Mouse (Mus musculus) testis, adult 2 months (tissue): ENCODE measurements around the gene Spire2. TPM values are rescaled to one million over a fixed set of nuclear protein-coding genes. Genes with fewer than 3 reads are reported as not detected.

Source experiments
- H3K27ac ChIP-seq: fragments of 200-500 bp; 2 replicates; pipeline ENCODE4 v1.5.1; 2012; ENCODE audit warnings: low read depth, low read length; ENCODE audit not compliant: control insufficient read depth, insufficient read depth
- H3K27me3 ChIP-seq: fragments of 200-500 bp; 2 replicates; pipeline ENCODE4 v1.6.1; 2012; ENCODE audit warnings: mild to moderate bottlenecking, low read length, moderate library complexity; ENCODE audit not compliant: control insufficient read depth, insufficient read depth
- H3K36me3 ChIP-seq: fragments of 200-500 bp; 2 replicates; pipeline ENCODE4 v1.6.1; 2012; ENCODE audit warnings: mild to moderate bottlenecking, low read length; ENCODE audit not compliant: control insufficient read depth, insufficient read depth
- H3K4me1 ChIP-seq: fragments of 200-500 bp; 2 replicates; pipeline ENCODE4 v1.6.1; 2012; ENCODE audit warnings: low read length; ENCODE audit not compliant: control insufficient read depth, insufficient read depth
- H3K4me3 ChIP-seq: fragments of 200-500 bp; 2 replicates; pipeline ENCODE4 v1.5.1; 2012; ENCODE audit warnings: low read depth, mild to moderate bottlenecking, low read length, moderate library complexity, mixed read lengths; ENCODE audit not compliant: control insufficient read depth
- CTCF ChIP-seq: fragments of 200-500 bp; IDR thresholded peaks from 2 replicates; pipeline ENCODE4 v1.5.1; 2012; ENCODE audit warnings: low read depth, mild to moderate bottlenecking, inconsistent platforms, low read length, moderate library complexity; ENCODE audit not compliant: control insufficient read depth, insufficient read depth, insufficient replicate concordance
- POLR2A ChIP-seq: fragments of 200-500 bp; IDR thresholded peaks from 2 replicates; pipeline ENCODE4 v1.6.1; 2012; ENCODE audit warnings: low read depth, mild to moderate bottlenecking, inconsistent platforms, low read length, moderate library complexity; ENCODE audit not compliant: control insufficient read depth
- polyA plus RNA-seq: library from polyadenylated mRNA; depleted of rRNA; stranded (reverse); fragments of >200 nt; gene quantifications from 2 replicates; pipeline ENCODE4 v1.2.3, GENCODE M21; 2012

Spire2 gene
- polyA plus RNA-seq, 1 experiment: 26.0 TPM

DNA sequence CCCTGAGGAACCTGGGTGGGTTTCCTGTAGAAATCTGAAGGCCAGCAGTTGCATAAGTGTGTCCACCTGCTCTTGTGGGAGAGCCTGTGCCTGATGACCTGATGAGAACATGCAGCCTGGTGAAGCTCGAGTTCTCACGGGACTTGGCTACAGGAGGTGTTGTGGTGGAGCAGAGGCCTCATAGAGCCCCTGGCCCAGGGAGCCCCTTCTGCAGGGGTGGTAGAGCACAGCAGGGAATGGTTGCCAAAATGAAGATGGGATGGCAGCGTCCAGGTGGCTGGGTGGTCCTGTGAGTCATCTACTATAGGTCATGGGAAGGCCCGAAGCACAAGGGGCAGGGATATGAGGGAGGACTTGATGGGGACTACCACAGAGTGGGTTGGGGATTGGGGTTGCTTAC, 49.2 kb downstream of the Spire2 start:
- no peaks in the 10 kb centered on the region for H3K36me3 ChIP-seq
- H3K27me3 ChIP-seq: no peaks in the 10 kb centered on the region
- H3K4me1 ChIP-seq: no peaks in the 10 kb centered on the region
- no peak overlapping the region for H3K4me3 ChIP-seq
- no peak overlapping the region for H3K27ac ChIP-seq
- TF ChIP-seq POLR2A: no peak
- TF ChIP-seq CTCF: no peak

DNA sequence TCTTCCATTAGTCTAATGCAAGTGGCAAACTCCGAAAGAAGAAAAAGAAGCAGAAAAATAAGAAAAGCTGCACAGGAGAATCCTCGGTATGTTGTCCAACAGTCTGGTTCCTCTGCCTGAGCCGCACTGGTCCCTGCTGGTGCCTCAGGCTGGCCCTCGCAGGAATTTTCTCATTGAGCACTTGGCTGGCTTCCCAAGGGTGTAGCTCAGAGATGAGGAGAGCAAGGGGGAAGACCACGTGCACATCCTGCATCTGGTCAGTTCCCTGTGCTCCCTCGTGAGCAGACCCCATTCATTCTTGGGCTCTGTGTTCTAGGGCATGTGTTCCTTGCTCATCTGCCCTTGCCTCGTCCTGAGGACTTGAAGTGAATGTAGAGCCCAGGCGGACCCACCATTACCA, 50.0 kb downstream of the Spire2 start:
- TF ChIP-seq CTCF: no peak
- no peak for TF ChIP-seq POLR2A
- Histone ChIP-seq H3K27ac (no peak overlapping the region), H3K36me3 (no peaks in the 10 kb centered on the region), H3K4me3 (no peak overlapping the region), H3K27me3 (no peaks in the 10 kb centered on the region), H3K4me1 (no peaks in the 10 kb centered on the region)

DNA sequence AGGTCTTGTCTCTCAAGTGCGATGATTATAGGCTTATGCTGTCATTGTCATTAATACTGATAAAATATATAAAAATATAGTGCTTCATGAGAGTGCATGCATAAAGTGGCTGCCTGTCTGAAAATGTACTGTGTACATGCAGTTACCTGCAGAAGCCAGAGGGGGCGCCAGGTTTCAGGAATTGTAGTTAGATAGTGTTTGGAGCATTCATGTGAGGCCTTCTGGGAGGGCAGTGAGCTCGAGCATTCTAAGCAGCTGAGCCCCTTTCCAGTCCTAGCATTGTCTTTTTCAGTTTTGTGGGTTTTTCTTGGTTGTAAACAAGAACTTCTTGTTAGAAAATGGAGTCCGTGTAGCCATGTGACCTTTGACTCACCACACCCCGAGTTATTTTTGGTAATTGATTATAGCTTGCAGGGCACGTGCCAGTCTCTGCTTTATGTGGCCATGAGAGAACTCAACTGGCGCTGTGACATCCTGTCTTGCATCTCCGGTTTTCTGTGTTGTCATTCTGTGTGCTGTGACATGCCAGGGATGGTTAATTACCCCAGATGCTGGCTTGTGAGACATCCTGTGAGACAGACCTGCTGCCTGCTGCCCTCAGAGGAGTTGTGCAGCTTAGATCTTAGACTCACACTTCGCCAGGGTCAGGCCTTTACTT, 52.5 kb downstream of the Spire2 start:
- Histone ChIP-seq H3K4me3 (no peak overlapping the region), H3K36me3 (no peaks in the 10 kb centered on the region)

DNA sequence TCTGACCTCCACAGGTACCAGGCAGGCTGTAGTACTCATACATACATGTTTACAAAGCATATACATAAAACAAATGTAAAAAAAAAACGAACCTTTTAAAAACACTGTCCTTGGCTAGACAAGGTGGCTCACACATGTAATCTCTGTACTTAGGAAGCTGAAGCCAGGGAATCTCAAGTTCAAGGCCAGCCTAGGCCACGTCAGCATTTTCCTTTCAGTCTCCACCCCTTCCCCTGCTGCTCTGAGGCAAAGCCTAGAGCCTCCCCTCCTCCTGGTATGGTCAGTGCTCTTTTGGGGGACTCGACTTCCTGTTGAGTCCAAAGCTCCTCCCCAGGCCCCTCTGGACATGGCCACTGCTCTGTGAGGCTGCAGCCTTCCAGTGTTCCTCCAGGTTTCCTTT, 54.5 kb downstream of the Spire2 start:
- H3K4me3 ChIP-seq: no peak overlapping the region
- no peaks in the 10 kb centered on the region; the same call in 1 of the 2 replicates for H3K36me3 ChIP-seq
- no peak overlapping the region for H3K27ac ChIP-seq
- TF ChIP-seq POLR2A: no peak
- TF ChIP-seq CTCF: no peak
- H3K27me3 ChIP-seq: no peaks in the 10 kb centered on the region
- H3K4me1 ChIP-seq: no peaks in the 10 kb centered on the region

More for the DNA sequence above, 52.5 kb downstream of the Spire2 start:
- Histone ChIP-seq H3K27ac (no peak overlapping the region), H3K27me3 (no peaks in the 10 kb centered on the region), H3K4me1 (no peaks in the 10 kb centered on the region)
- peak; percentile 40; the same call in 1 of the 2 replicates for TF ChIP-seq CTCF
- TF ChIP-seq POLR2A: no peak

DNA sequence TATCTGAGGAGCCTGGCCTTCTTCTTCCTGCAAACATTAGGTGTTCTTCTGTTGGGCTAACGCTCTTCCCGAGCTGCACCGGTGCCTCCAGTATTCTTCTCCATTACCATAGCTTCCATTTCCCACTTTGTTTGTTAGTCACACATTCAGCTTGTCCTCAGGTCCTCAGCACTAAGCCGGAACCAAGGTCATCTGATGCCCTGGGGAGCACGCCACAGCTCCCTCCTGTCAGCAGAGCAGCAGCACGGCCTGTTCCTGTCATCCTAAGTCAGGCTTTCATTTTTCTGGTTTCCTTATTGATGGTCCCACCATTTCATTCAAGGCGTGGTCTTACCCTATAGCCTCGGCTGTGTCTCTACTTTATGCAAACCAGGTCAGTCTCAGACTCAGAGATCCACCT, 55.3 kb downstream of the Spire2 start:
- Histone ChIP-seq H3K27me3 (no peaks in the 10 kb centered on the region), H3K4me1 (no peaks in the 10 kb centered on the region), H3K27ac (no peak overlapping the region), H3K36me3 (no peaks in the 10 kb centered on the region; the same call in 1 of the 2 replicates), H3K4me3 (no peak overlapping the region)
- no peak for TF ChIP-seq POLR2A
- TF ChIP-seq CTCF: no peak

DNA sequence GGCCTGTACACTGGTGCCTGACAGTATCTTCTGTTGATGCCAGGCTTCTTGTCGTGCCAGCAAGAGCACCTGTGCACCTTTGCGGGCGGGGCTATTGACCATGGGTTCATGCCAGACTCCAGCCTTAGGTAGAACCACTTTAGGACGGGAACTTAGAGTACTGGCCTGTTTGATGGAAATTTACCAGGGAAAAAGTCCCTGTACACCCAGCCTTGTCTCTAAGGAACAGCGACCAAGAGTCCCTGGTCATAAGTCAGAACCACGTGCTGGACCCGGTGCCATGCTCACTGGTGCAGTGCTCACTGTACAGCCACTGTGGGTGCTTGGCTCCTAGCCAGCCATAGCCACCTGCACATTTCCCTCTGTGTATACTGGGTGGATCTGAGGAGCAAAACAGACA, 56.5 kb downstream of the Spire2 start:
- no peak overlapping the region for H3K27ac ChIP-seq
- TF ChIP-seq CTCF (no peak), POLR2A (no peak)
- H3K27me3 ChIP-seq: no peaks in the 10 kb centered on the region
- H3K4me1 ChIP-seq: no peaks in the 10 kb centered on the region
- no peak overlapping the region for H3K4me3 ChIP-seq
- no peaks in the 10 kb centered on the region; the same call in 1 of the 2 replicates for H3K36me3 ChIP-seq

DNA sequence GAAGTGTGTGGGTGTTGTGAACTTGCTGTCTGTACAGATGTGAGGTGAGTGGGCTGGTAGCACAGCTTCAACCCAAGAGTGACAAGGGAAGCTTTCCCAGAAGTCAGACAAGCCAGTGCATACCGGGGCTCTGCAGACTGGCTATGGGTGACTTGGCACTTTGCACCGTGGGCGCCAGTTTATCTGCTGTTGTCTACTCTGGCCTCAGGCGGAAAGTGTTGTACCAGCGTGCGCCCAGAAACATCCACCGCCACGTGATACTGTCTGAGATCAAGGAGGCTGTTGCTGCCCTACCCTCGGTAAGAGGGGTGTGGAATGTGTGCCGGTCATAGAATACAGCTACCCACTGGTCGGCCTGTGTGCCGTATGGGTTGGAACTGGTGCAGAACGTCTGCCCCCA, 65.8 kb downstream of the Spire2 start:
- no peaks in the 10 kb centered on the region for H3K36me3 ChIP-seq
- no peaks in the 10 kb centered on the region for H3K4me1 ChIP-seq
- H3K27ac ChIP-seq: no peak overlapping the region
- H3K4me3 ChIP-seq: no peak overlapping the region
- TF ChIP-seq POLR2A (no peak), CTCF (no peak)
- H3K27me3 ChIP-seq: no peaks in the 10 kb centered on the region

DNA sequence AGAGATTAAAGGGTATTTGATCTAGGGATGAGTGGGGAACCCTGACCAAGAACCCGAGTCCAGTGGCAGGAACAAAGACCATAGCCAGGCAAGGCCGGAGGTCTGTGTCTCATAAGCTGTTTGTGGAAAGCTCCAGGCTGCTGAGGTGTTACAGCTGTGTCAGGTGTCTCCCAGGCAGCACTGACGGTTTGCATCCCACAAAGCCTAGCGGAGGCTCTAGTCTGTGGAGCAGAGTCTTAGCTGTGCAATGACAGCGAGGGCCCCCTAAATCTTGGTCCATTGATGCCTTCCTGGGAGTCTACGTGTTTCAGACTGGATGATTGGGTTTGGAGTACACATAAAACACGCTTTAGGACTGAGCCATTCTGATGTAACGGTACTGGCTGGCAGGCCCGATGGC, 69.4 kb downstream of the Spire2 start:
- no peak for TF ChIP-seq CTCF
- no peak for TF ChIP-seq POLR2A
- H3K4me1 ChIP-seq: no peaks in the 10 kb centered on the region
- no peaks in the 10 kb centered on the region for H3K36me3 ChIP-seq
- H3K27ac ChIP-seq: no peak overlapping the region
- no peak overlapping the region for H3K4me3 ChIP-seq
- H3K27me3 ChIP-seq: no peaks in the 10 kb centered on the region
